Mouse (Mus musculus) E14TG2a.4 (cell line): ENCODE data around the gene Depdc5.
A peak's percentile ranks its signal among the peaks of the same experiment; 100 is the strongest.
"Not testable (repeated sequence)": the region's sequence is repeated elsewhere in the genome, so short reads cannot be mapped to it uniquely, and the experiment has no call there.

Source experiments
- H3K27me3 ChIP-seq: 2 replicates; pipeline ENCODE4 v1.6.1; 2014; ENCODE audit warnings: low read length, control low read depth; ENCODE audit not compliant: insufficient read depth
- H3K36me3 ChIP-seq: 2 replicates; pipeline ENCODE4 v1.6.1; 2014; ENCODE audit warnings: low read length, control low read depth; ENCODE audit not compliant: insufficient read depth
- H3K4me1 ChIP-seq: replicated peaks from 2 replicates; pipeline ENCODE4 v1.6.1; 2014; ENCODE audit warnings: low read depth, low read length, control low read depth
- H3K4me3 ChIP-seq: replicated peaks from 2 replicates; pipeline ENCODE4 v1.5.1; 2014; ENCODE audit warnings: mild to moderate bottlenecking, low read length
- H3K9me3 ChIP-seq: 2 replicates; pipeline ENCODE4 v1.6.1; 2014; ENCODE audit warnings: low read length, control low read depth
- CTCF ChIP-seq: conservative IDR thresholded peaks from 2 replicates; pipeline ENCODE4 v1.5.1; 2014; ENCODE audit warnings: low read length
- NANOG ChIP-seq: IDR thresholded peaks from 2 replicates; pipeline ENCODE4 v1.6.1; 2014; ENCODE audit warnings: borderline replicate concordance, low read length, mixed read lengths
- POU5F1 ChIP-seq: IDR thresholded peaks from 2 replicates; pipeline ENCODE4 v1.6.1; 2014; ENCODE audit warnings: low read length, borderline replicate concordance

Depdc5 gene

DNA sequence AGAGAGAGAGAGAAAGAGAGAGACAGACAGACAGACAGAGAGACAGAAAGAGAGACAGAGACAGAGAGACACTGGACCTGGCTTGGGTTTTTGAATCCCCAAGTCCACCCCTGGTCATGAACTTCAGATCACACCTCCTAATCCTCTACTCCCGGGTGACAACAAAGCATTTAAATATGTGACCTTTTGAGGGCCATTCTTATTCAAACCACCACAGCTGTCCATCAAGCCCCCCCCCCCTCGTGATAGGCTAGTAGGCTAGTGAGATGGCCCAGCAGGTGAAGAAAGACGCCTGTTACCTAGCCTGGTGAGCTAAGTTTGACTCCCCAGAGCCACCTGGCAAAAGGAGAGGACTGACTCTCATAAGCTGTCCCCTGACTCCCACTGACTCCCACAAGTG, 171.4 kb downstream of the Depdc5 start:
- Histone ChIP-seq H3K4me1 (peaks cover 60% of the 10 kb centered on the region), H3K36me3 (no peaks in the 10 kb centered on the region), H3K9me3 (peaks cover 9% of the 10 kb centered on the region), H3K27me3 (no peaks in the 10 kb centered on the region), H3K4me3 (0 out of 2 replicates have a peak overlapping the region, but pooled peaks have one; percentile 14)
- TF ChIP-seq POU5F1 (no peak), CTCF (no peak), NANOG (no peak)

DNA sequence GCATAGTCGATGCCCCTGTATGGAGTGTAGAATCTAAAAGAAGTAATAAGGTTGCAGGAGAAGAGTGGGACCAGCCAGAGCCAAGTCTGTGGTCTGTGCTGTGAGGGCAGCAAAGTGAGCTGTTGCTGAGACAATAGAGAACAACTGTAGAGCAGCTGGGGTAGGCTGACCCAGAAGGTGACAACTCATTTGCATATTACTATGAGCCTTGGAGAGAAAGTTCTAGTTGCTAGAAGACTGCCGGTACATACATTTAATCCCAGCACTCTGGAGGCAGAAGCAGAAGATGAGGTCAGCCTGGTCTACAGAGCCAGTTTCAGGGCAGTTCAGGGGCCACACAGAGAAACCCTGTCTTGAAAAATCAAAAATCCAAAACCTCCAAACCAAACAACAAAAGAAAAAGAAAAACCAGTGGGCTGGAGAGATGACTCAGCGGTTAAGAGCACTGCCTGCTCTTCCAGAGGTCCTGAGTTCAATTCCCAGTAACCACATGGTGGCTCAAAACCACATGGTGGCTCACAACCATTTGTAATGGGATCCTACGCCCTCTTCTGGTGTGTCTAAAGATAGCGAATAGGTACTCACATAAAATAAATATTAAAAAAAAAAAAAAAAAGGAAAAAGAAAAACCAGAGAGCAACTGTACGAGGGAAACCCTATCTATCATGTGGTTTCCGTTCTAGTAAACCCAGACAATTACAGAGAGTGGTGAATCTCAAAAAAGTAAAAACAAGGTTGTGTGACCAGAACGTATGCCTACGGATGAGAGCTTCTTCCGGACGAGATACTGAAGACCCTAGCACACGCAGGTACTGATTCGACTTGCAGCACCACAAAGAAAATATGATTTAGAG, 175.4 kb downstream of the Depdc5 start:
- Histone ChIP-seq H3K27me3 (no peaks in the 10 kb centered on the region), H3K4me3 (no peak overlapping the region), H3K4me1 (peaks cover 37% of the 10 kb centered on the region), H3K9me3 (peaks cover 9% of the 10 kb centered on the region), H3K36me3 (no peaks in the 10 kb centered on the region)
- TF ChIP-seq CTCF (no peak), POU5F1 (no peak), NANOG (no peak)

DNA sequence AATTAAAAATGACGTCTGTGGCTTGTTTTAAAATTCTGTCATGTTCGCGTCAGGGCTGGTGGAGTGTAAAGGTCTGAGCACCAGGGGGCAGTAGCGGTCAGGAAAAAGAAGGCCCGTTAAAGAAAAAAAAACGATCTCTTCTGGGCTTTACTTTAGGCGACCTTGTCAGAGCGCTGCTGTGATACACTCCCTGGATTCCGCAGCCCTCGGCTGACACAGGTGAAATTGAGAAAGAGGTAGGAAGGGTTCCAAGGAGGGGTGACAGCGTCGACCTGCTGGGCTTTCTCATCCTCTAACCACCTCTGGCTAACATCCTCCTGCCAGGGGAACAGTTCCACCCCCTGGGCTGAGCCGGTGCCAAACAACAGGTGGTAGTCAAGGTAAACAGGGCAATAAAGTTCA, 176.0 kb downstream of the Depdc5 start:
- Histone ChIP-seq H3K4me3 (no peak overlapping the region), H3K4me1 (peaks cover 37% of the 10 kb centered on the region), H3K27me3 (no peaks in the 10 kb centered on the region), H3K36me3 (no peaks in the 10 kb centered on the region), H3K9me3 (peaks cover 9% of the 10 kb centered on the region)
- TF ChIP-seq CTCF (peak; percentile 77), NANOG (no peak), POU5F1 (no peak)

DNA sequence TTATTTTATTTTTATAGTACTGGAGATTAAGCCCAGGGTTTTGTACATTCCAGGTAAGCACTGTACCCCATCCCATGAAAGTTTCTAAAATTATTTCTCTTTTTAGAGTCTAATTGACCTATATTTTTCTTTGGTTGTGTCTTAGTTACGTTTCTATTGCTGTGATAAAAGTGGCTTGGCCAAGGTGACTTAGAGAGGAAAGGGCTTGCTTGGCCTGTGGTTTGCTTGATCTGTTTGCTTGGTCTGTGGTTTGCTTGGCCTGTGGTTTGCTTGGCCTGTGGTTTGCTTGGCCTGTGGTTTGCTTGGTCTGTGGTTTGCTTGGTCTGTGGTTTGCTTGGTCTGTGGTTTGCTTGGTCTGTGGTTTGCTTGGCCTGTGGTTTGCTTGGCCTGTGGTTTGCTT, 177.2 kb downstream of the Depdc5 start:
- H3K27me3 ChIP-seq, H3K9me3 ChIP-seq, H3K4me3 ChIP-seq, H3K36me3 ChIP-seq: not testable (repeated sequence)
- H3K4me1 ChIP-seq: peaks cover 33% of the 10 kb centered on the region

DNA sequence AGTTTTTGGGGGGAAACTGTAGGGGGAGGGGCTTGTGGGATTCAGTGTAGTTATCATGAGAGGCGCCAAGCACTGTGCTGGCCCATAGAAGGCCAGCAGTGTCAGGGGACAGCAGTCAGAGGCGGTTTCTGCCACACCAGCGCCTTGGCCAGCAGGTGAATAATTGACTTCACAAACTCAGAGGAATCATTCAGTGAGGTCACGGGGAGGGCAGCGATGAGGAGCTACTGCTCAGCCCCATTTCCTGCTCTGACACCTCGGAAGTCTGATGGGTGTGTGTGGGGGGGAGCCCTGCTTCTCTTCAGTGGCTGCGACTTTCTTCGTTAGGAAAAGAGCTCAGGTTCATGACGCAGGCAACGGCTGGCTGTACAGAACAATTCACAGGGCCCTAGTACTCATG, 179.9 kb downstream of the Depdc5 start:
- H3K9me3 ChIP-seq: no peaks in the 10 kb centered on the region
- no peak overlapping the region for H3K4me3 ChIP-seq
- TF ChIP-seq POU5F1 (no peak), NANOG (no peak), CTCF (no peak)
- peaks cover 21% of the 10 kb centered on the region for H3K27me3 ChIP-seq
- H3K36me3 ChIP-seq: no peaks in the 10 kb centered on the region
- H3K4me1 ChIP-seq: peaks cover 32% of the 10 kb centered on the region
